Mouse (Mus musculus) thymus, adult 2 months (tissue): ENCODE measurements around the gene Kdm3a. TPM values are rescaled to one million over a fixed set of nuclear protein-coding genes. Genes with fewer than 3 reads are reported as not detected.

Experiments used
- DNase-seq: peaks from one replicate; pipeline ENCODE4 v3.0.0; 2021
- H3K27ac ChIP-seq: fragments of 200-500 bp; 2 replicates; pipeline ENCODE4 v1.5.1; 2012; ENCODE audit warnings: low read length, control low read depth; ENCODE audit not compliant: control insufficient read depth, insufficient read depth
- H3K27me3 ChIP-seq: fragments of 200-500 bp; 2 replicates; pipeline ENCODE4 v1.6.1; 2012; ENCODE audit warnings: mild to moderate bottlenecking, low read length, moderate library complexity, mixed read lengths; ENCODE audit not compliant: control insufficient read depth, insufficient read depth
- H3K36me3 ChIP-seq: fragments of 200-500 bp; 2 replicates; pipeline ENCODE4 v1.6.1; 2012; ENCODE audit warnings: mild to moderate bottlenecking, low read length, moderate library complexity; ENCODE audit not compliant: control insufficient read depth, insufficient read depth
- H3K4me1 ChIP-seq: fragments of 200-500 bp; replicated peaks from 2 replicates; pipeline ENCODE4 v1.6.1; 2012; ENCODE audit warnings: low read length; ENCODE audit not compliant: control insufficient read depth, insufficient read depth
- H3K4me3 ChIP-seq: fragments of 200-500 bp; 2 replicates; pipeline ENCODE4 v1.5.1; 2012; ENCODE audit warnings: mild to moderate bottlenecking, low read length, control low read depth, moderate library complexity; ENCODE audit not compliant: control insufficient read depth, insufficient read depth
- CTCF ChIP-seq: fragments of 200-500 bp; IDR thresholded peaks from 2 replicates; pipeline ENCODE4 v1.5.1; 2012; ENCODE audit warnings: mild to moderate bottlenecking, control low read depth, low read length, moderate library complexity, borderline replicate concordance; ENCODE audit not compliant: control insufficient read depth, poor library complexity, insufficient read depth; ENCODE audit errors: extremely low read depth
- POLR2A ChIP-seq: fragments of 200-500 bp; IDR thresholded peaks from 2 replicates; pipeline ENCODE4 v1.6.1; 2012; ENCODE audit warnings: mild to moderate bottlenecking, low read length, control low read depth, moderate library complexity; ENCODE audit not compliant: control insufficient read depth, poor library complexity, insufficient read depth; ENCODE audit errors: extremely low read depth
- WGBS: fragments of 180-500 bp; shearing (Covaris S2); methylation state at CpG from one replicate; pipeline ENCODE4 v1.1.7; 2018; 5-methylcytosine and 5-hydroxymethylcytosine counted together
- polyA plus RNA-seq: library from polyadenylated mRNA; depleted of rRNA; stranded (reverse); fragments of >200 nt; gene quantifications from 2 replicates; pipeline ENCODE4 v1.2.3, GENCODE M21; 2012; rRNA removed

Gene Kdm3a
- polyA plus RNA-seq = 39.9 and 43.5 TPM in 2 replicates

- peak; percentile 98 for DNase-seq
- Histone ChIP-seq H3K36me3 (0 out of 2 replicates have a peak, but pooled peaks cover 16% of the 10 kb centered on the region), H3K27me3 (no peaks in the 10 kb centered on the region), H3K4me1 (peaks cover 4% of the 10 kb centered on the region), H3K4me3 (peak within 1 kb of the TSS; percentile 83), H3K27ac (peak within 1 kb of the TSS; percentile 93)
- TF ChIP-seq POLR2A (peak; percentile 91), CTCF (peak; percentile 6; the same call in 1 of the 2 replicates)
- WGBS = under 1% methylated on average over 63 of the region's 63 CpGs
These were observed at the start of gene Kdm3a for GRCm38 (mm10) chr6:71632829-71633662. Kdm3a (minus strand) TSS chr6:71632990.

DNA sequence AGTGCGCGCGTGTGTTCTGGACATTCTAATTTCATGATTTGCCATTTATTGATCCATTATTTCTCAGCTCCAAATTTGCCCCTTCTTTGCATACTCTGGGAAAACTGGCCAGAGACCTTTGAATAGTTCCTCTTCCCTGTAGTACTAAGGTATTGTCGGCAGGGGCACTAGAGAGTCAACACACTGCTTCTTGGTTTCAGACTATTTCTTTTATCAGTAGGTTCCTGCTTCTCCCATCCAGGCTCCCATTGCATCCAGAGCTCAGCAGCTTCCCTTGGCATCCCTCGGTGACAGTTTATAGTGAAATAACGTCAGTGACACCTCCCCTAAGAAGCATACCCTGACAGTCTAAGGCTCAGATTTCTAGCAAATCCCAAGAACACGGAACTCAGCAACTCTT lies 46.1 kb upstream of the Kdm3a start:
- WGBS = 74% methylated on average over 7 of the region's 7 CpGs
- no peak for DNase-seq
- Histone ChIP-seq H3K27me3 (no peaks in the 10 kb centered on the region), H3K27ac (no peak overlapping the region), H3K4me3 (no peak overlapping the region), H3K36me3 (no peaks in the 10 kb centered on the region), H3K4me1 (no peaks in the 10 kb centered on the region)
- no peak for TF ChIP-seq CTCF
- no peak for TF ChIP-seq POLR2A

DNA sequence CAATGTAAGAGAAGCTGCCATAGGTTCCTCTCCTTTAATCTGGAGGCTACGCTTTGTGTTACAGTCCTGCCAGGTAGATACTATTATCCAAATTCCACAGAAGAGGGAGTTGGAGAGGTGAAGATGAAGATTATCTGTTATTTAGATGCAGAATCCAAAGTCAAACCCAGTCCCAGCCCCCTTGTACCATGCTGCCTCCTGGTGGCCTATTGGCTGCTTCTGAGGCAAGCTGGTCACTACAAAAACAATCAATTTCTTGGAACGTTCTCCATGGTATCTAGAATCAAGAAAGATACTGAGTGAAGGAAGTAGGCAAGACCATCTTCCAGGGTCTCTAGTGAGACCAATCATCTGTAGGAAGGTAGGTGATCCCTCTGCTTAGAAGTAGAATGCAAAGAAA lies 40.4 kb upstream of the Kdm3a start:
- no peaks in the 10 kb centered on the region for H3K4me1 ChIP-seq
- H3K27me3 ChIP-seq = no peaks in the 10 kb centered on the region
- H3K4me3 ChIP-seq = no peak overlapping the region
- DNase-seq = peak; percentile 41
- TF ChIP-seq CTCF = no peak
- TF ChIP-seq POLR2A = no peak
- WGBS = 78% methylated on average over 2 of the region's 2 CpGs
- no peaks in the 10 kb centered on the region for H3K36me3 ChIP-seq
- H3K27ac ChIP-seq = no peak overlapping the region

GRCm38 (mm10) chr6:71664511-71664910 lies 31.7 kb upstream of the Kdm3a start:
- 86% methylated on average over 1 of the region's 1 CpGs for WGBS
- no peak for DNase-seq
- no peaks in the 10 kb centered on the region for H3K36me3 ChIP-seq
- H3K4me1 ChIP-seq = no peaks in the 10 kb centered on the region
- H3K4me3 ChIP-seq = no peak overlapping the region
- H3K27me3 ChIP-seq = no peaks in the 10 kb centered on the region
- no peak overlapping the region for H3K27ac ChIP-seq
- TF ChIP-seq POLR2A (no peak), CTCF (no peak)

DNA sequence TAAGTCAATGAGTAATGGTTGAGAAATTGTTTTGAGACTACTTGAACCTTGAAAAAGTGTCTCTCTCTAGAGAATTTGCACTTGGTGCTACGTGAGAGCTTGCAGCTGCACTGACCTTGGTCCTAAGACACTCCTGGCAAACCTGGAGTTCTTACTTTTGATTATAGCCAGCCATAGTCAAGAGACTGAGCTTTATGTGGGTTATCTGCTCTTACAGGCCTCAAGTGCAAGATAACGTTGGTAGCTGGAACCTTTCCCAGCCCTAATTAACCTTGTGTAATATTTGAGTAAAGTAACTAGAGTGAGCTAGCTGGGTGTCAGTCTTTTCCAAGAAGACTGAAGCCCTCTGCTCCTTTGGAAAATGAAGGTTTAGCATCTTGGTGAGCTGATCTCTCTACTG lies 25.5 kb upstream of the Kdm3a start:
- Histone ChIP-seq H3K36me3 (no peaks in the 10 kb centered on the region), H3K27me3 (no peaks in the 10 kb centered on the region), H3K4me1 (no peaks in the 10 kb centered on the region), H3K4me3 (no peak overlapping the region), H3K27ac (no peak overlapping the region)
- no peak for DNase-seq
- TF ChIP-seq POLR2A (no peak), CTCF (no peak)
- 86% methylated on average over 2 of the region's 2 CpGs for WGBS

GRCm38 (mm10) chr6:71655835-71656234 lies 23.0 kb upstream of the Kdm3a start:
- H3K36me3 ChIP-seq = no peaks in the 10 kb centered on the region
- no peaks in the 10 kb centered on the region for H3K4me1 ChIP-seq
- H3K27ac ChIP-seq = no peak overlapping the region
- 89% methylated on average over 3 of the region's 3 CpGs for WGBS
- H3K27me3 ChIP-seq = no peaks in the 10 kb centered on the region
- no peak for DNase-seq
- no peak for TF ChIP-seq CTCF
- no peak for TF ChIP-seq POLR2A
- H3K4me3 ChIP-seq = no peak overlapping the region

GRCm38 (mm10) chr6:71651868-71652267 lies 19.1 kb upstream of the Kdm3a start:
- Histone ChIP-seq H3K4me3 (no peak overlapping the region), H3K27ac (no peak overlapping the region), H3K4me1 (no peaks in the 10 kb centered on the region), H3K27me3 (no peaks in the 10 kb centered on the region), H3K36me3 (no peaks in the 10 kb centered on the region)
- WGBS = 70% methylated on average over 2 of the region's 2 CpGs
- DNase-seq = no peak
- TF ChIP-seq POLR2A (no peak), CTCF (no peak)

- H3K27ac ChIP-seq = peak overlapping the region; percentile 80
- H3K36me3 ChIP-seq = peaks cover 18% of the 10 kb centered on the region; the same call in 1 of the 2 replicates
- H3K4me3 ChIP-seq = peak overlapping the region; percentile 83
- under 1% methylated on average over 41 of the region's 41 CpGs for WGBS
- DNase-seq = no peak
- H3K4me1 ChIP-seq = peaks cover 4% of the 10 kb centered on the region
- no peaks in the 10 kb centered on the region for H3K27me3 ChIP-seq
- TF ChIP-seq CTCF = no peak
- TF ChIP-seq POLR2A = no peak
These were observed 333 bp downstream of the Kdm3a start for GRCm38 (mm10) chr6:71632486-71632828.
